Mouse (Mus musculus) CH12.LX (cell line): Measurements from ENCODE around the gene Lysmd1. TPM values are rescaled to one million over a fixed set of nuclear protein-coding genes. Genes with fewer than 3 reads are reported as not detected.

Source experiments
- DNase-seq: peaks from one replicate; pipeline ENCODE4 v3.0.0-alpha.2; 2013; ENCODE audit errors: extremely low read depth
- H3K27ac ChIP-seq: 2 replicates; pipeline ENCODE4 v1.5.1; 2012; ENCODE audit warnings: low read depth, mild to moderate bottlenecking, control low read depth, moderate library complexity; ENCODE audit not compliant: insufficient read depth
- H3K27me3 ChIP-seq: replicated peaks from 2 replicates; pipeline ENCODE3; 2012; ENCODE audit warnings: inconsistent platforms
- H3K36me3 ChIP-seq, 2 experiments: replicated peaks in 1 of 2; 2 replicates each; pipeline versions ENCODE3 to v1.6.1; 2012; ENCODE audit warnings: inconsistent platforms in 1 of 2, low read length in 1 of 2, mild to moderate bottlenecking in 1 of 2, mixed read lengths in 1 of 2, moderate library complexity in 1 of 2; ENCODE audit not compliant: control insufficient read depth in 1 of 2, insufficient read depth in 1 of 2
- H3K4me1 ChIP-seq, 2 experiments: 2 replicates each; pipeline ENCODE4 v1.6.1; 2012; ENCODE audit warnings: inconsistent platforms in 1 of 2, moderate library complexity in 1 of 2; ENCODE audit not compliant: insufficient read depth in 2 of 2, control insufficient read depth in 1 of 2
- H3K4me2 ChIP-seq: 2 replicates; pipeline ENCODE4 v1.6.1; 2012; ENCODE audit warnings: low read depth, mild to moderate bottlenecking, control low read depth; ENCODE audit not compliant: poor library complexity, insufficient read depth, severe bottlenecking
- H3K4me3 ChIP-seq, 3 experiments: fragments of 150-350 bp in 1 of 3; sonication (generic) in 1 of 3; replicated peaks in 1 of 3; 2 replicates each; pipeline versions ENCODE3 to v1.5.1; 2011 to 2012; ENCODE audit warnings: low read depth in 2 of 3, low read length in 2 of 3, mild to moderate bottlenecking in 2 of 3, moderate library complexity in 2 of 3, control low read depth in 1 of 3, improper control_type of control experiment in 1 of 3, inconsistent platforms in 1 of 3, mixed read lengths in 1 of 3; ENCODE audit not compliant: poor library complexity in 1 of 3
- H3K79me2 ChIP-seq: replicated peaks from 2 replicates; pipeline ENCODE4 v1.6.1; 2012; ENCODE audit warnings: mild to moderate bottlenecking, moderate library complexity; ENCODE audit not compliant: control insufficient read depth, poor library complexity, insufficient read depth, severe bottlenecking; ENCODE audit errors: extremely low read depth
- H3K9ac ChIP-seq: 2 replicates; pipeline ENCODE4 v1.6.1; 2012; ENCODE audit warnings: low read depth, mild to moderate bottlenecking, control low read depth, moderate library complexity; ENCODE audit not compliant: insufficient read depth
- H3K9me3 ChIP-seq: replicated peaks from 2 replicates; pipeline ENCODE3; 2012; ENCODE audit warnings: low read length, inconsistent platforms, mixed read lengths
- BHLHE40 ChIP-seq: IDR thresholded peaks from 2 replicates; pipeline ENCODE4 v1.6.1; 2011; ENCODE audit warnings: mild to moderate bottlenecking, low read depth, low read length, improper control_type of control experiment
- CTCF ChIP-seq, 2 experiments: IDR thresholded peaks in 1 of 2; conservative IDR thresholded peaks in 1 of 2; 2 replicates each; pipeline ENCODE4 v1.5.1; 2011 to 2012; ENCODE audit warnings: low read depth in 2 of 2, low read length in 2 of 2, improper control_type of control experiment in 1 of 2, inconsistent platforms in 1 of 2, mild to moderate bottlenecking in 1 of 2, moderate library complexity in 1 of 2
- E2F4 ChIP-seq: IDR thresholded peaks from 2 replicates; pipeline ENCODE4 v1.6.1; 2011; ENCODE audit warnings: low read depth, low read length, improper control_type of control experiment; ENCODE audit not compliant: insufficient replicate concordance
- ELF1 ChIP-seq: IDR thresholded peaks from 2 replicates; pipeline ENCODE4 v1.6.1; 2014; ENCODE audit warnings: low read depth, mild to moderate bottlenecking, inconsistent platforms, low read length, improper control_type of control experiment
- ETS1 ChIP-seq: conservative IDR thresholded peaks from 2 replicates; pipeline ENCODE4 v1.6.1; 2012; ENCODE audit warnings: low read depth, mild to moderate bottlenecking, inconsistent platforms, low read length, improper control_type of control experiment, moderate library complexity
- GABPA ChIP-seq: IDR thresholded peaks from 2 replicates; pipeline ENCODE4 v1.6.1; 2012; ENCODE audit warnings: low read depth, low read length, improper control_type of control experiment, inconsistent platforms; ENCODE audit not compliant: insufficient replicate concordance
- HCFC1 ChIP-seq: IDR thresholded peaks from 2 replicates; pipeline ENCODE4 v1.6.1; 2012; ENCODE audit warnings: low read depth, mild to moderate bottlenecking, inconsistent platforms, low read length, improper control_type of control experiment
- JUND ChIP-seq: conservative IDR thresholded peaks from 2 replicates; pipeline ENCODE4 v1.6.1; 2011; ENCODE audit warnings: low read depth, low read length, improper control_type of control experiment
- KAT2A ChIP-seq: IDR thresholded peaks from 2 replicates; pipeline ENCODE4 v1.6.1; 2012; ENCODE audit warnings: low read length, improper control_type of control experiment, inconsistent platforms; ENCODE audit not compliant: insufficient replicate concordance
- MAFK ChIP-seq: IDR thresholded peaks from 2 replicates; pipeline ENCODE4 v1.6.1; 2011; ENCODE audit warnings: low read length, improper control_type of control experiment; ENCODE audit not compliant: insufficient replicate concordance
- MAX ChIP-seq: IDR thresholded peaks from 2 replicates; pipeline ENCODE4 v1.6.1; 2011; ENCODE audit warnings: low read length, improper control_type of control experiment
- MEF2A ChIP-seq: IDR thresholded peaks from 2 replicates; pipeline ENCODE4 v1.6.1; 2014; ENCODE audit warnings: low read depth, mild to moderate bottlenecking, inconsistent platforms, low read length, improper control_type of control experiment, borderline replicate concordance
- MYC ChIP-seq: IDR thresholded peaks from 2 replicates; pipeline ENCODE4 v1.6.1; 2011; ENCODE audit warnings: low read depth, mild to moderate bottlenecking, improper control_type of control experiment, low read length
- NELFE ChIP-seq: IDR thresholded peaks from 2 replicates; pipeline ENCODE4 v1.6.1; 2011; ENCODE audit warnings: low read depth, low read length, improper control_type of control experiment
- NRF1 ChIP-seq: IDR thresholded peaks from 2 replicates; pipeline ENCODE4 v1.6.1; 2014; ENCODE audit warnings: low read depth, mild to moderate bottlenecking, inconsistent platforms, low read length, improper control_type of control experiment, moderate library complexity
- PAX5 ChIP-seq: IDR thresholded peaks from 2 replicates; pipeline ENCODE4 v1.6.1; 2012; ENCODE audit warnings: low read length, inconsistent platforms, mixed read lengths
- POLR2A ChIP-seq: IDR thresholded peaks from 2 replicates; pipeline ENCODE4 v1.6.1; 2011; ENCODE audit warnings: low read depth, mild to moderate bottlenecking, improper control_type of control experiment, low read length
- RAD21 ChIP-seq: IDR thresholded peaks from 2 replicates; pipeline ENCODE4 v1.6.1; 2011; ENCODE audit warnings: low read depth, mild to moderate bottlenecking, low read length, improper control_type of control experiment, moderate library complexity
- RCOR1 ChIP-seq: conservative IDR thresholded peaks from 2 replicates; pipeline ENCODE4 v1.6.1; 2012; ENCODE audit warnings: low read depth, mild to moderate bottlenecking, inconsistent platforms, low read length, improper control_type of control experiment
- SIN3A ChIP-seq: IDR thresholded peaks from 2 replicates; pipeline ENCODE4 v1.6.1; 2012; ENCODE audit warnings: low read length, improper control_type of control experiment, inconsistent platforms
- SMC3 ChIP-seq: IDR thresholded peaks from 2 replicates; pipeline ENCODE4 v1.6.1; 2011; ENCODE audit warnings: low read depth, low read length, improper control_type of control experiment
- TCF12 ChIP-seq: IDR thresholded peaks from 2 replicates; pipeline ENCODE4 v1.6.1; 2014; ENCODE audit warnings: low read depth, mild to moderate bottlenecking, inconsistent platforms, low read length, improper control_type of control experiment
- USF1 ChIP-seq: IDR thresholded peaks from 2 replicates; pipeline ENCODE4 v1.6.1; 2014; ENCODE audit warnings: low read depth, mild to moderate bottlenecking, inconsistent platforms, low read length, improper control_type of control experiment
- dilution Hi-C: fragments of 300-500 bp; cut with MboI; formaldehyde crosslinking; loops from 2 replicates; pipeline ENCODE4 v1.14.3; 2020; ENCODE audit warnings: low sequenced_read_pairs; ENCODE audit not compliant: extremely low pct_unique_long_range_greater_than_20kb, extremely low pct_ligation_motif_present
- in situ Hi-C: fragments of 300-500 bp; cut with MboI; formaldehyde crosslinking; loops from 3 replicates; pipeline ENCODE4 v1.14.3; 2019; ENCODE audit warnings: low sequenced_read_pairs, low pct_ligation_motif_present, low pct_unique_long_range_greater_than_20kb, mixed read lengths
- polyA plus RNA-seq: library from polyadenylated mRNA; unstranded; fragments of >175 nt; gene quantifications from 2 replicates; pipeline ENCODE4 v1.2.1, GENCODE M21; 2012; ENCODE audit warnings: low read depth; ENCODE audit not compliant: insufficient read length
- total RNA-seq, 2 experiments: library from RNA; depleted of rRNA; stranded (reverse); fragments of 300-350 nt in 1 of 2; fragments of >200 nt in 1 of 2; gene quantifications; 2 replicates each; pipeline ENCODE4 v1.2.3; 2012 to 2014

The Lysmd1 gene
- total and polyA plus RNA-seq, 3 experiments, result 8.1 to 13.6 (median 11.6) TPM

- no peaks in the 10 kb centered on the region for H3K27me3 ChIP-seq
- DNase-seq, result no peak
- H3K9me3 ChIP-seq, result no peaks in the 10 kb centered on the region
- dilution Hi-C loops, result no loop called here
- H3K9ac ChIP-seq, result no peak overlapping the region
- H3K36me3 ChIP-seq, result peaks cover 48 to 91% of the 10 kb centered on the region in 2 experiments
- TF ChIP-seq RAD21 (no peak), ELF1 (no peak), POLR2A (no peak), RCOR1 (no peak), MAX (no peak), NELFE (no peak), E2F4 (no peak), SIN3A (no peak), PAX5 (no peak), KAT2A (no peak), HCFC1 (no peak)
- no peak overlapping the region for H3K4me3 ChIP-seq
- in situ Hi-C loops, result no loop called here
- H3K4me1 ChIP-seq, result 0 out of 4 replicates have a peak, but pooled peaks cover 2% of the 10 kb centered on the region in 2 experiments
- no peaks in the 10 kb centered on the region for H3K79me2 ChIP-seq
- H3K27ac ChIP-seq, result no peak overlapping the region
- no peak overlapping the region for H3K4me2 ChIP-seq
Measured at GRCm38 (mm10) chr3:95184796-95185577, 51.1 kb downstream of the Lysmd1 start.

DNA sequence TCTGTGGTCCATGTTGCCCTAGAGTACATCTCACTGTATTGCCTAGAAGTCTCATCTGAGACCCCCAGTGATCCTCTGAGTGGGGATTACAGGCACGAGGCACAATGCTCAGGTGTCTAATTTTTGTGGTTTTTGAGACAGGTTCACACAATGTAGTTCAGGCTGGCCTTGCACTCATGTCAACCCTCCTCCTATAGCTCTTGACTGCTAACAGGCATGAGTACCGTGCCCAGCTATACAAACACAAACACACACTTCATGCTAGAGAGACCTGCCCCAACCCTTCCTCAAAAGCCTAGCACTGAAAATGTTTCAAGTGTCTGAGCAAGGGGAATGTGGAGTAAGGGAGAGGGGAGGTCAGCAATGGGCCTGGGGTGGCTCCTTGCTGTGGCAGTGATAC, 52.2 kb downstream of the Lysmd1 start:
- Histone ChIP-seq H3K79me2 (no peaks in the 10 kb centered on the region), H3K4me1 (no peaks in the 10 kb centered on the region), H3K36me3 (peaks cover 51 to 89% of the 10 kb centered on the region in 2 experiments), H3K4me3 (no peak overlapping the region), H3K9me3 (no peaks in the 10 kb centered on the region), H3K9ac (no peak overlapping the region), H3K27me3 (no peaks in the 10 kb centered on the region), H3K27ac (no peak overlapping the region), H3K4me2 (no peak overlapping the region)
- TF ChIP-seq MAFK (no peak), MEF2A (no peak), SMC3 (no peak), ELF1 (no peak), CTCF (conservative IDR thresholded peaks at IDR 0.05 in 1 of 2, IDR thresholded peaks at IDR 0.05 in 1 of 2; ENCODE audit: low read depth in 2 of 2, low read length in 2 of 2) (no peak), GABPA (no peak), USF1 (no peak), NELFE (no peak), ETS1 (no peak), NRF1 (no peak), RAD21 (no peak), JUND (no peak), TCF12 (no peak), BHLHE40 (no peak), MYC (no peak)
- in situ Hi-C loops, result no loop called here
- DNase-seq, result no peak
- dilution Hi-C loops, result no loop called here
